Mouse (Mus musculus) cerebellum, postnatal 4 days (tissue): ENCODE results near the gene Evc.

ENCODE experiments used
- DNase-seq, 2 experiments: peaks; one replicate each; pipeline ENCODE4 v3.0.0; 2022; ENCODE audit warnings: low spot score in 2 of 2, mixed read lengths in 1 of 2

Evc gene

DNA sequence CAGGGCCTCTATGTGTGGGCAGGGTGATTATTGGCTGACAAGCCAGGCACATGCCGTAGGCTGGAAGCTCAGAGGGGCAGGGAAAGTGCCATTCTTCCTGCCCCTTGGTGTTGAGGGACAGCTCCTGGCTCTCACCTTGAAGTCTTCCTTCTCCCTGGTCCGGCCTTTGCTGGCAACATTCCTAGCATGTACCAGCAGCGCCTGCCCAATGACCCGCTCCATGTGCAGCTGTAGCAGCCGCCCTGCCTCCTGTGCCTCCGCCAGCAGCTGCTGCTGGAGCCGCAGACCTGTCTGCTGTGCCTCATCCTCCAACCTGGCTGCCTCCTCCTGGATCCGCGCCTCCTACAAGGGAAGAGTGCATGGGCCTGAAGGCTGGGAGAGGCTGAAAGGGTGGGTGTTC, 26.7 kb downstream of the Evc start:
- DNase-seq, result no peak

DNA sequence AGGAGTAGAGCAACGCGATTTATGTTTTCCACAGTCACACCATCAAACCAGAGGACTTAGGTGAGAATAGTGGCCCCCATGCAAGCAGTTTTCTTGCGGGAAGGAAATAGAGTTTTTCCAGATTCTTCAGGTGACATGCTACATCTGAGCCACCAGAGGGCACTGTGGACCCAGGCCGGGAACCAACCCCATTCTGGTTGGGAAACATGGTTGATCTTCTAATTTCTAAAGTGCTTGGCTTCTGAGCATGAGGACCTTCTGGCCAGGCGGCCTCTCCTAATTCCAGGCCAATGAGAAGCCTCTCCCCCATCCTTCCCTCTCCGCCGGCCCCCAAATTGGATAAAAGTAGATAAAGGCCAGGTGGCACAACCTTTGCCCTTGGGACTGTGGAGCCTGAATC, 38.3 kb downstream of the Evc start:
- peak in 1 of 2 experiments; percentile 54 for DNase-seq

DNA sequence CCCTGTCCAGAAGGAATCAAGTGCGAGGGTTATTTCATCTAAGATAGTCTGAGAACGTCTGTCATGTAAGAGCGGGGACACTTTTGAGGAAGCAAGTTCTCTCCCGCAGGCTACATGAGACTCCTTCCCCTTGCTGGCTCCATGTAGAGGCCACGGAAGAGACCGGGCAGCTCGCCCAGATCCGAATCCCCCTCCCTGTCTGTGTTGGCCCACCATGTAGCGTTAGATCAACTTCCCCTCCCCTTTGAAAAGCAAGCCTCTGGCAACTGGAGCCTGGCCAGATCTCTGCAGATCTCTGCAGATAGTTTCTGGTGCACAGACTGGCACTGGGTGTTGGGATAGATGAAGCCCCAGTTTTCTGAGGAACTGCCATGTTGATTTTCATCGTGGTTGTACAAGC, 40.0 kb downstream of the Evc start:
- DNase-seq, result peak in 1 of 2 experiments; percentile 58

DNA sequence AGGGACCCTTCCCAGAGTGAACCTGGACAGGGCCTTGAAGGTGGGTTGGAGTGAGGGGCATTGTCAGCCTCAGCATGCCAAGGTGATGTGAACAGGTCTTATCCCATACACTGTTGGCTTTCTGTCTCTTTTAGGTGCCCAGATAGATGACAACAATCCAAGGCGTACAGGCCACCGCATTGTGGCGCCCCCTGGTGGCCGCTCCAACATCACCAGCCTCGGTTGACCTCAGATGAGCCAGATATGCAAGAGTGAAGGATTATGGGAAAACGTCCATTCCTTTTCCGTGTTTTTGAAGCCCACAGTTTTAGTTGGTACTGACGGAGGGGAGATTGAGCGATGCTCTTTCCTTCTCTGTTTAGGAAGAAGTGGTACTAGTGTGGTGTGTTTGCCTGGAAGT, 45.7 kb downstream of the Evc start:
- peak in 1 of 2 experiments; percentile 49 for DNase-seq

DNA sequence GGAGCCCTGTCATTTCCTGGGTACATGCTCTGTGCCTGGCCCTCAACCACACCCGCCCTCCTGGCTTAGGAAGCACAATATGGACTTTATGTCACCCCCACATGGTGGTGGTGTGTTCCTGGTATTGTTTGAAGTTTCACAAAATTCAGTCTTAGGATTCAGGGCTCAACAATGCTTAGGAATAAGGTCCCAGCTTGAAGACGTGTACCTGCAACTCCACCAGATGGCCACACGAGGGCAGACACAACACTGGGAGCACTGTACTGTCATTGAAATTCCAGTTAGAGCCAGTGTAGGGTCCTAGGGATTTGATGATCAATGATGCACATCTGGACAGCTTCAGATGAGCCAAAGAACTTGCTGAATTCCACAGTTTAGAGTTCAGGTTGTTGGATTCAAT, 47.5 kb downstream of the Evc start:
- DNase-seq, result peak in 1 of 2 experiments; percentile 42

DNA sequence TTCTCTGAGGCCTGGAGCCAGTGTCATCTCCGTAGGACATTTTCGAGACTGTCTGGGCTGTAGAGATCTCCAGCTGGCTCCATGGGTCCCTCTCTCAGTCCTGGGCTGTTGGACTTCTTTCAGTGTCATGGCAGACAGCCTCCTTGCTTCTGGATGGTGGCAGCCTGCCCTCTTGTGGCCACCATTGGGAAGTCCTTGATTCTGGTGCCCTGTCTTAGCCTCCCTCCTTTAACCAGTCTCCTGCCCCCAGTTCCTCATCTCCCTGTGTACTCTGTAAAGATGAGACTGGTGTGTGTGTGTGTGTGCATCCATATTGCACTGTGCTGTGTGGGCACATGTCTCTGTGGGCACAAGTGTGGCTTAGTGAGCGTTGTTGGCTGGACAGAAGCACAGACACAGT, 48.3 kb downstream of the Evc start:
- DNase-seq, result peak; percentile 56 to 71

DNA sequence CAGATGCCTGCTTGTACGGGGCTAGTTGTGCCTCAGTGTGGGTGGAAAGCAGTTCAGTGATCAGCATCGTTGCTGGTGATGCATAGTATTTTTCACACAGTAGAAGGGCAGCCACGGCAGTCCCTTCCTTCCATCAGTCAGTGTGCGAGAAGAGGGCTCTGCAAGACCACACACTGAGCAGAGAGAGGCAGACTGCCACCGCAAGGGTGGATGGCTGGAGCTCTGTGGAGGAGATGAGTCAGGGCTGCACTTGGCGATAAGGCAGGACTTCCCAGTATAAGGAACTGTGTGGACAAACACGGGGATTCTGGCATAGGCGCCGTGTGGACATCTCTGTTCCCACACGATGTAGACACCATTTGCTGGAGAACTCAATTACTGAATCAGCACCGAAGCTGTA, 55.7 kb downstream of the Evc start:
- DNase-seq, result no peak

DNA sequence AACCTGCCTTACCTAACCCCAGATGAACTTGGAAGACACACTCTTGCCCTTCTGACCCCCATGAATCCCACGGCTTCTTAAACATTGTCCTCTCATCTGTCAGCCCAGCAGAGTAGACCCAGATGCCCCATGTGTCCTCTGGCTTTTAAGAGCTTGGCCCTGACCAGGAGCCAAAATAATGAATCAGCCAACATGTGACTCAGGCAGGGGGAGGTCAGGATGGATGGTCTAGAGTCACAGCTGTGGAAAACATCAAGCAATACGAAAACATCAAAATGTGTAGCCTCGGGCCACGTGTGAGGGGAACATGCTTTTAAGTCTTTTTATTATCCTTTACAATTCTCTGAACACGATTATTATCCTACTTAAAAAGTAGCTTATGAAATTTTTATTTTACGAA, 72.9 kb downstream of the Evc start:
- DNase-seq, result no peak

DNA sequence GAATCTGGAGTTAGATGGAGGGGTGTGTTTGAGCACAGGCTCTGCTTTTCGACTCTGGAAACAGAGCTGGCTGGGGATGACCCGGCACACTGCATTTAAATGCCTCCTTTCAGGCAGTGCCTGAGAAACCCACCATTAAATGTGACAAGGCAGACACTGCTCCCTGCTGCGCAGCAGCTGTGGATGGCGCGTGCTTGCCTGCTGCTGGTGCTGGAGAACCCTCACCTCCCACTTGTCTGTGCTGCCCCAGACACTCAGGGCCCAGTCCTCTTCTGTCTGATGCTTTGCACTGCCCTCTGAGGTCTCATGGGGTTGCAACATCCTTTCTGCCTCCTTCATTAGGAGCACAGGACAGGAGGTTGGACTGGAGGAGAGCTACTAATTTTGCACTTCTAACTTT, 75.0 kb downstream of the Evc start:
- peak in 1 of 2 experiments; percentile 26 for DNase-seq

DNA sequence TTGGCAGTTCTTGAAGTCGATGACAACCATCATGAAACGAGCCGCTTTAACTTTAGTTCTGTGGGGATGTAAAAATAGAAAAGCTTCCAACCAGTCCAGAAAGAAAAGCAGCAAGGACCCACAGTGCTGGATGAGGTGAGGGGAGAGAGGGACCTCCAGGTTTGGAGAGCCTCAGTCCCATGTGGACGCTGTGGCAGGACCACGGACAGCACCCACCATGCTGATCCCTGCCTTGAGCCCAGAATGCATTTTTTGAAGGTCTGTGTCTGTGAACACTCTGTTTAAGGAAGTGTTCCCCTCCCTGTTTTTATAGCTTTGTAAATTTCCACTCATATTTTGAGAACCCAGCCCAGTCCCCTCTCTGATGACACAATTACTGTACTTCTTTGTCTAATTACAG, 79.5 kb downstream of the Evc start:
- no peak for DNase-seq

DNA sequence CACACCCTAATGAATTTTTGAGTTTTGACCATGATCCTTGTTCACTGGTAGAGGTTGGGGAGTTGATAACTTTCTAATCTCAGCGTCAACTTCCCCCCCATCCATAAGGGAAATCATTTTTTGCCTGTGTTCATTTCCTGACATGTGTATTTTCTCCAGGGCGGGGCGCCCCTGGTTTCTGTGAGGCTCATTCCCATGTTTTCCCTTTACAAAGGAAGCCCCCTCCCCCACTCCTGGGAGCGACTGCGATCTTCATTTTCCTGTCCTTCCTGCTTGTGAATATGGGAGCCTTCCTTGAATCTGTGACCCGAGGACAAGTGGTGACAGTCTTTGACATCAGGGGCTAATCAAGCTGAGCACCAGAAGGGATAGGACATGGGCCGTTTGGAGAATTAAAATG, 79.9 kb downstream of the Evc start:
- no peak for DNase-seq

DNA sequence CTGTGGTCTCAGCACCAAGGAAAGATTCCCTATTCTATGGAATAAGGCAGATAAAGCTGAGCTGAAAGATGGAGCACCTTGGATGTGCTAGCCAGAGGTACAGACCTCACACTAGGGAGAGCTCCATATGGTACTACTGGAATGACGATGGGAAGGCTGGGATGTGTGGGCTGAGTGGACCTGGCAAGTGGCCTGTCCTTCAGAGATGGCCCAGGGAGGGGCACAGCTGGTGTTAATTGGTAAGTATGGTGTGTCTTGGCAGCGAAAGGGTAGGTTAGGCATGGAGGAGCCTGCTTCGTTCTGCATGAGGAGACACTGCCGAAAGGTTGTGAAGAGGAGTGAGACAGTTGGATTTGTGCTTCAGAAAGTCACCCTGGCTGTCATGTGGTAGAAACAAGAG, 82.2 kb downstream of the Evc start:
- peak in 1 of 2 experiments; percentile 34 for DNase-seq

DNA sequence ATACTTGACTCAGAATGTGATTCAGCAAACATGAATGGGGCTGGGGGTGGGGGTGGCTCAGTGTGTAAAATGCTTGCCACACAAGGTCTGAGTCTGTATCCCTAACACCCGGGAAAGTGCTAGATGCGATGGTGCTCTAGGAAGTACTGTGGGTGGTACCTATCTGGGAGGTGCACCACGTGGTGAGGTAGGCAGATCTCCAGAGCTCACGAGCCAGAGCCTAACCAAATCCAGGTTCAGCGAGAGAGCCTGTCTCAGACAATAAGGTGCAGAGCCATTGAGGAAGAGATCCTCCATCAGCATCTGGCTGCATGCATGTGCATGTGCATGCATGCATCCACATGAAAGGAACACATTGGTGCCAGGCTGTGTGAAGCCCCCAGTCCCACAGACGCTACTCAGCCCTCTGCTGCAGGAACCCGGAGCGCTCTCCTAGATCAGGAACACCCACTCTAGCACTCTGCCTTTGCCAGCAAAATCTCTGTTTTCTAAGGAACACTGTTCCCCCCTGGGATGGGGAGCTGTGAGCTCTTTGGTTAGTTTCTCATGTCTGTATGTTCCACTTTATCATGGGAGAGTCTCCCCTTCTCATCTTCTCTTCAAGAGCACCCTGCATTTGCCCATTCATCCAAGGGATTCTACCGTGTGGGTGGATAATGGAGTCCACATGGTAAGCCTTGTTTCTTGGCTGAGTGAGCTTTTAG, 84.4 kb downstream of the Evc start:
- DNase-seq, result no peak

DNA sequence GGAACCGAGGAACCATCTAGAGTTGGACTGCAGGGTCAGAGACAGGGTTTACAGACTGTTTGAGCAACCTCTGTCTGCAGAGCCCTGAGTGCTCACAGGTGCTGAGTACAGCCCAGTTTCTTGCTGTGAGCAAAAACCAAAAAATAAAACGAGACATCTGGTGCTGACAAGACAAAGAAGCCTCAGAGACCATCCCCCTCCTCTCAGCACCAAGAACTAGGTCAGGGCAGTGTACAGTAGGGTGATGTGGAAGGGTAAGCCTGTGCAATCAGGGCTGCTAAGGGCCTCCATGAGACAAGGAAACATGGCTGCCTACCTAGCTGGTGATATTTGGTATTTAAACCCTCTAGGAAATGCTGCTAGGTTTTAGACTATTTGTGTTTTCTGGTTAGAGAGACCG, 85.1 kb downstream of the Evc start:
- no peak for DNase-seq

DNA sequence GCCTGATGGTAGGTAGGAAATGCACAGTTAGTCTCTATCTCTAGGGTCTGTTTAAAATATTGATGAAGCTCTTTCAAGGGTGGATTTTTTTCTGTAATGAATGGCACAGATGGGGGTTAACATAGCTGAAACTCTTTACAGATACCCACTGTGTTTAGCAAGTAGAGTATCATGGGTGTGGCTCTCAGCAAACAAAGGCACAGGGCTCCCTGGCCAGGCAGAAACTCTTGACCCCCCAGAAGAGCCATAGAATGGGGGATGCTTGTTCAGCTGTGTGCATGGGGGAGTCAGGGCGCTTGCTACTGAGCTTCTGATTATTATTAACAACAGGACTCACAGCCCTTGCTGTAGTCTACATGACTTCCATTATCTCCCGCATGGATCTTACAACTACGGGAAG, 87.8 kb downstream of the Evc start:
- no peak for DNase-seq

DNA sequence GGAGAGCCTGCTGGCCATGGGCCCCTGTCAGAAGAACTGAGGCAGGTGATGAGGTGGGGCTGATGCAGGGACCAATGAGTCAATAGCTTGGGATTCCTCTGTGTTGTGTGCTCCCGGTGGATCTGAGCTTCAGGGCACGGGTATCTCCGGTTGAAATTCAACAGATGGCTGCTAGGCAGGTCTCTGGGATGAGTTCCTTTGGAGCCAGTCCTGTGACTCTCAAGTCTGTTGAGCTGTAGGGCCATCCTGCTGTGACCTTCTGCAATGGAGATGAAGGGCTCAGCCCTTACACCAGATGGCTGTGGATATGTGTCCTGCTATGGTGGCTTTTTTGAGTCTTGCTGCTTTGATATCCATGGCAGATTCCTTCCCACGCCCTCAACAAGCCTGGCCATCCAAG, 89.2 kb downstream of the Evc start:
- no peak for DNase-seq

DNA sequence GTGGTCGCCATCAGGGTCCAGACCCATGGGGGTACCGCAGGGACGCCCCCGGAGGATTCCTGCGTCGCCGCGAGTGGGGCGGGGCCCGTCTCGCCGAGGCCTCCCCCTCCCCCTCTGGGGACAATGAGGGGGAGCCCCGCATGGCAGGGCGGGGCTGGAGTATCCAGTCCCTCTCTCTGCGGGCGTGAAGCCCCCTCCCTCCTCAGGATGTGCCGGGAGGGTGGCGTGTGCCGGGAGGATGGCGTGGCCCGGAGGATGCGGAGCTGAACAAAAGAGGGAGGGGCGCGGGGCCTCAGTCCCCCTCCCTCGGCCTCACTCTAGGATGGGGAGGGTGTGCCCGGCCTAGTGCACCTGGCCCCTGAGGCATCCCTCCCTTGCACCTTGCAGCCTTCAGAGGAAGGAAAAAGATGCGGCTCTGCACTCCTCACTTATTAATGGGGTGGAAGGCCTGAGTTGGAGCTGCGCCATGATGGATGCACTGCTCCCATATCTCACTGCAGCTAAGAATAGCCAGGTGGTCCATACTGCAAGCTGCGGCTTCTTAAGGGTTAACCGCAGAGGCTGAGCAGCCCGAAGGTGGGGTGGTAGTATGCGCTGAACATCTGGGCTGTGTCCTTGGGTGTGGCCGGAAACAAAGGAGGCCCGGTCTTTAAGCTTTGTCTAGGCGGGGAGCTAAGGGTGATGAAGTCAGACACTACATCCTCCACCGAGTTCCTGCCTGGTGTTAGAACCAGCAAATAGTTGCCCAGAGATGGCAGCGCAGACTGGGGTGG, 90.4 kb downstream of the Evc start:
- DNase-seq, result peak in 1 of 2 experiments; percentile 35

DNA sequence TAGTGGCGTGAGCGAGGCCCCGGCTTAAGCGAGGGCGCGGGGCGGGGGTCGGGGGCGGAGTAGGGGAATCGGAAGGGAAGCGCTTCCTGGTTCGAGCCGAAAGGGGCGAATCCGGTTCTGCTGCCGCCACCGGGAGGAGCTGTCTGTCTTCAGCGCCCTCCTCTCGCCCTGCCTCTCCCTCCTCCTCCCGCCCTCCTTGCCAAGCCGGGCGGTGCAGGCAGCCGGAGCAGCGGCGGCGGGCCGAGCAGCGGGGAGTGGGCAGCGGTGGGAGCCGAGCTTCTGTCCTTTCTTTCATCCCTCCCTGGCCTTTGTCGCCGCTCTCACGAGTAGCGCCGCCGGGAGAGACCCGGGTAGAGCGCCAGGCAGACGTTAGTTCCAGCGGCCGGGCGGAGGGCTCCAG, 91.0 kb downstream of the Evc start:
- peak; percentile 62 to 81 for DNase-seq

DNA sequence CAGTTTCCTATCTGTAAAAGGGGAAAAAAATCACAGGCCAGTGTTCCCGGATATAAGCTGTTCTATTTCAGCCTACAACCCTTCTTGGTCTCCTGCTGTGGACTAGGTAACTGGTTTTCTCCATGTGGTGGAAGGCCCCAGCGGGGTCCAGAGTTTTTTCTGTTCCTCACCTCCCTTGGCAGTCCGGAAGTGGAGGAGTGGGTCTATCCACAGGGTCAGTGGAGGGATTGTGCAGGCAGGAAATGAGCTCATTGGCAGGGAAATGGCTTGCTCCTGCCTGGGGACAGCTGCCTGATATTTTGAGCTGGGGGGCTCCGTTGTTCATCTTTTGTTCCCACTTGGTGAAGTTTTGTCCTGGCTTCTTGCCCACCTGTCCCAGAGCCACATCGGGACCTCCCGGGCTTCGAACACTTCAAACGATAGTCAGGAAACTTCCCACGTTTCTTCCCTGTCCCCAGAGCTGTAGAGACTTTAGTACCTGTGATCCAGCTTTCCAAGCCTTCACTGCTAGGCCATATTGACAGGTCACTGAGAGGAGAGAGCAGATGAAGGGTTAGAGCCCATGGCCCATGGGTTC, 91.9 kb downstream of the Evc start:
- no peak for DNase-seq

DNA sequence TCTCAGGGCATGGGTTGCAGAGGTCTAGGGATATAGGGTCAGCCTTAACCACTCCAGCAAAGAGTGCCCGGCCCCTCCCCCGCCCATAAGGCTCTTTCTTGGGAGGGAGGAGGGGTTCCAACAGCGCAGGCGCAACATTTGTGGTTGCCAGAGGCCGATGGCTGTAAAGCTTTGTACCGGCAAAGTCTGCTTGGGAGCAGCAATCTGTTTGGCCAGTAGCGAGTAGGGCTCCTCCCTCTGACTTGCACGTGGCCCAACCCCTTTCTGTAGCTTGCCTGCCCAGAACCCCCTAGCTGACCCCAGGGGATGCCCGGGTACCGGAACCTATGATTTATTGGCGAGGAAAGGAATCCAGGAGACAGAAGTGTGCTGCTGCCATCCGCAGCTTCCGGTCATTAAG, 92.5 kb downstream of the Evc start:
- DNase-seq, result peak; percentile 32 to 68

DNA sequence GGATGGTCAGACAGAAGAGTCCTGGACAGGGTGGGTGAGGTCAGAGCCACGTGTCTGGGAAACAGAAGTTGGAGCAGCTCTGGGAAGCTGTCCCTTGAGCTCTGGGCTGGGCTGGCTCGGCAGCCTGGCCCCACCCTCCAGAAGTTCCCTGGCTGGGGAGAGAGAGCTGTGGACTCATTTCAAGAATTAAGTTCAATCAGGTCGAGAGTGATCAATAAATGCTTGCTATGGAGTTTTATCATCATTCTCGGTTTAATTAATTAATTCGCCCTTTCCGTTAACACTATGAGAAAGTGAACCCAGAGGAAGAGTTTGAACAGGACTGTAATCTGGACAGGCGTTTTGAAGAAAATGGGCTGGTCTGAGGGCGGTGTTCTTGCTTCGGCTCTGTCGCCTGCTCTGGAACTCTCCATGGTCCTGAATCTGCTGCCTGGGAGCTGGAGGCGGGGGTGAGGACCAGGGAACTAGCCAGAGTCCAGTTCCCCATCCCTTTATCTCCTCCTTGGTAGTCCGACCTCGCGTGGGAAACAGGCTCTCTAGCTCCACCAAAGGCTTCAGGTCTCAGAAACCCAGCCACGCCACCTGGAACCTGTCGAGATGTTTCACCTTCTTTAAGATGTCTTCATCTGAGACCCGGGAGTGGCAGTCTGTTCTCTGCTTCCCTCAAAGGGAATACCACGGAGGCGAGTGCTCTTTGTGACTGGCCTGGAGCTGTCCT, 93.4 kb downstream of the Evc start:
- DNase-seq, result peak in 1 of 2 experiments; percentile 52
